Mouse (Mus musculus) MEL (cell line): ENCODE measurements around the gene Gas7. TPM values are rescaled to one million over a fixed set of nuclear protein-coding genes. Genes with fewer than 3 reads are reported as not detected.

Experiments
- DNase-seq: peaks from one replicate; pipeline ENCODE4 v3.0.0; 2011; ENCODE audit warnings: low read depth, low spot score
- H3K27ac ChIP-seq: 2 replicates; pipeline ENCODE4 v1.5.1; 2012; ENCODE audit warnings: low read depth, mild to moderate bottlenecking, control low read depth, low read length, moderate library complexity; ENCODE audit not compliant: control insufficient read depth
- H3K27me3 ChIP-seq, 2 experiments: fragments of 150-350 bp in 1 of 2; sonication (generic) in 1 of 2; 2 replicates each; pipeline ENCODE4 v1.6.1; 2012; ENCODE audit warnings: low read length in 2 of 2, mild to moderate bottlenecking in 2 of 2, improper control_type of control experiment in 1 of 2, moderate library complexity in 1 of 2; ENCODE audit not compliant: insufficient read depth in 2 of 2, control insufficient read depth in 1 of 2
- H3K36me3 ChIP-seq, 2 experiments: 2 replicates each; pipeline ENCODE4 v1.6.1; 2012 to 2014; ENCODE audit warnings: low read length in 2 of 2, improper control_type of control experiment in 1 of 2, inconsistent platforms in 1 of 2, mild to moderate bottlenecking in 1 of 2; ENCODE audit not compliant: insufficient read depth in 2 of 2, control insufficient read depth in 1 of 2
- H3K4me1 ChIP-seq, 2 experiments: fragments of 150-350 bp in 1 of 2; sonication (generic) in 1 of 2; 2 replicates each; pipeline ENCODE4 v1.6.1; 2012; ENCODE audit warnings: low read length in 2 of 2, improper control_type of control experiment in 1 of 2, mild to moderate bottlenecking in 1 of 2; ENCODE audit not compliant: insufficient read depth in 2 of 2, control insufficient read depth in 1 of 2
- H3K4me3 ChIP-seq, 2 experiments: fragments of 150-350 bp in 1 of 2; sonication (generic) in 1 of 2; 2 replicates each; pipeline ENCODE4 v1.5.1; 2012; ENCODE audit warnings: low read depth in 2 of 2, low read length in 2 of 2, mild to moderate bottlenecking in 2 of 2, moderate library complexity in 2 of 2, control low read depth in 1 of 2, improper control_type of control experiment in 1 of 2; ENCODE audit not compliant: control insufficient read depth in 1 of 2, insufficient read depth in 1 of 2
- H3K79me2 ChIP-seq: 2 replicates; pipeline ENCODE4 v1.6.1; 2012; ENCODE audit warnings: mild to moderate bottlenecking, low read length, moderate library complexity; ENCODE audit not compliant: control insufficient read depth, poor library complexity, insufficient read depth
- H3K9ac ChIP-seq: 2 replicates; pipeline ENCODE4 v1.6.1; 2012; ENCODE audit warnings: low read depth, mild to moderate bottlenecking, control low read depth, low read length, moderate library complexity; ENCODE audit not compliant: control insufficient read depth, poor library complexity, severe bottlenecking
- H3K9me3 ChIP-seq: fragments of 150-350 bp; sonication (generic); replicated peaks from 2 replicates; pipeline ENCODE4 v1.6.1; 2012; ENCODE audit warnings: mild to moderate bottlenecking, low read length, improper control_type of control experiment, moderate library complexity; ENCODE audit not compliant: insufficient read depth
- BHLHE40 ChIP-seq: IDR thresholded peaks from 2 replicates; pipeline ENCODE4 v1.6.1; 2012; ENCODE audit warnings: low read depth, mild to moderate bottlenecking, inconsistent platforms, low read length, improper control_type of control experiment, borderline replicate concordance
- CHD1 ChIP-seq: IDR thresholded peaks from 2 replicates; pipeline ENCODE4 v1.6.1; 2012; ENCODE audit warnings: low read depth, mild to moderate bottlenecking, inconsistent platforms, low read length, improper control_type of control experiment
- CTCF ChIP-seq, 3 experiments: IDR thresholded peaks in 2 of 3; conservative IDR thresholded peaks in 1 of 3; 2 replicates each; pipeline ENCODE4 v1.5.1; 2011 to 2012; ENCODE audit warnings: low read length in 3 of 3, low read depth in 2 of 3, mild to moderate bottlenecking in 2 of 3, improper control_type of control experiment in 1 of 3, inconsistent platforms in 1 of 3, mixed read lengths in 1 of 3, moderate library complexity in 1 of 3; ENCODE audit not compliant: control insufficient read depth in 1 of 3, insufficient read depth in 1 of 3, poor library complexity in 1 of 3, severe bottlenecking in 1 of 3
- E2F4 ChIP-seq: IDR thresholded peaks from 2 replicates; pipeline ENCODE4 v1.6.1; 2011; ENCODE audit warnings: low read depth, low read length, improper control_type of control experiment, borderline replicate concordance
- ETS1 ChIP-seq: IDR thresholded peaks from 2 replicates; pipeline ENCODE4 v1.6.1; 2012; ENCODE audit warnings: low read depth, mild to moderate bottlenecking, inconsistent platforms, low read length, improper control_type of control experiment, moderate library complexity
- GABPA ChIP-seq: IDR thresholded peaks from 2 replicates; pipeline ENCODE4 v1.6.1; 2012; ENCODE audit warnings: low read depth, mild to moderate bottlenecking, inconsistent platforms, low read length, improper control_type of control experiment, moderate library complexity
- GATA1 ChIP-seq: IDR thresholded peaks from 2 replicates; pipeline ENCODE4 v1.6.1; 2011; ENCODE audit warnings: low read depth, low read length, improper control_type of control experiment
- HCFC1 ChIP-seq: IDR thresholded peaks from 2 replicates; pipeline ENCODE4 v1.6.1; 2012; ENCODE audit warnings: low read depth, mild to moderate bottlenecking, inconsistent platforms, low read length, improper control_type of control experiment, moderate library complexity
- MAFK ChIP-seq: IDR thresholded peaks from 2 replicates; pipeline ENCODE4 v1.6.1; 2011; ENCODE audit warnings: low read depth, mild to moderate bottlenecking, low read length, improper control_type of control experiment, borderline replicate concordance
- MAX ChIP-seq: IDR thresholded peaks from 2 replicates; pipeline ENCODE4 v1.6.1; 2011; ENCODE audit warnings: low read length, improper control_type of control experiment
- MXI1 ChIP-seq: IDR thresholded peaks from 2 replicates; pipeline ENCODE4 v1.6.1; 2011; ENCODE audit warnings: mild to moderate bottlenecking, low read depth, low read length, improper control_type of control experiment
- MYB ChIP-seq: IDR thresholded peaks from 2 replicates; pipeline ENCODE4 v1.6.1; 2011; ENCODE audit warnings: mild to moderate bottlenecking, low read depth, low read length, improper control_type of control experiment
- NRF1 ChIP-seq: IDR thresholded peaks from 2 replicates; pipeline ENCODE4 v1.6.1; 2014; ENCODE audit warnings: low read depth, mild to moderate bottlenecking, inconsistent platforms, low read length, improper control_type of control experiment, moderate library complexity; ENCODE audit not compliant: poor library complexity, insufficient read depth, severe bottlenecking
- POLR2AphosphoS2 ChIP-seq: IDR thresholded peaks from 2 replicates; pipeline ENCODE4 v1.6.1; 2011; ENCODE audit warnings: low read length, improper control_type of control experiment
- RCOR1 ChIP-seq: IDR thresholded peaks from 2 replicates; pipeline ENCODE4 v1.6.1; 2012; ENCODE audit warnings: low read depth, mild to moderate bottlenecking, inconsistent platforms, low read length, improper control_type of control experiment
- SIN3A ChIP-seq: IDR thresholded peaks from 2 replicates; pipeline ENCODE4 v1.6.1; 2012; ENCODE audit warnings: low read length, improper control_type of control experiment, inconsistent platforms
- TBP ChIP-seq: IDR thresholded peaks from 2 replicates; pipeline ENCODE4 v1.8.0; 2011; ENCODE audit warnings: low read depth, low read length, improper control_type of control experiment
- UBTF ChIP-seq: IDR thresholded peaks from 2 replicates; pipeline ENCODE4 v1.6.1; 2012; ENCODE audit warnings: low read depth, mild to moderate bottlenecking, inconsistent platforms, low read length, improper control_type of control experiment, moderate library complexity, borderline replicate concordance; ENCODE audit not compliant: insufficient read depth
- USF1 ChIP-seq: IDR thresholded peaks from 2 replicates; pipeline ENCODE4 v1.6.1; 2014; ENCODE audit warnings: low read depth, mild to moderate bottlenecking, inconsistent platforms, low read length, improper control_type of control experiment, moderate library complexity
- USF2 ChIP-seq, 2 experiments: IDR thresholded peaks; 2 replicates each; pipeline ENCODE4 v1.6.1; 2011 to 2012; ENCODE audit warnings: improper control_type of control experiment in 2 of 2, low read length in 2 of 2, borderline replicate concordance in 1 of 2, inconsistent platforms in 1 of 2, low read depth in 1 of 2, mild to moderate bottlenecking in 1 of 2; ENCODE audit not compliant: insufficient read depth in 1 of 2
- ZC3H11A ChIP-seq: IDR thresholded peaks from 2 replicates; pipeline ENCODE4 v1.6.1; 2012; ENCODE audit warnings: low read depth, mild to moderate bottlenecking, inconsistent platforms, low read length, improper control_type of control experiment
- polyA plus RNA-seq, 2 experiments: library from polyadenylated mRNA; stranded (reverse) in 1 of 2; unstranded in 1 of 2; fragments of >175 nt in 1 of 2; fragments of >200 nt in 1 of 2; gene quantifications; 2 replicates each; pipeline versions ENCODE4 v1.2.1 to v1.2.4; 2012; ENCODE audit warnings: low replicate concordance in 2 of 2, low read depth in 1 of 2; ENCODE audit not compliant: insufficient read length in 2 of 2, insufficient read depth in 1 of 2, missing spikeins in 1 of 2
- total RNA-seq: library from RNA; depleted of rRNA; stranded (reverse); fragments of 300-350 nt; gene quantifications from 2 replicates; pipeline ENCODE4 v1.2.3, GENCODE M21; 2012

Gas7 gene
- total and polyA plus RNA-seq, 3 experiments, result 0.04 TPM; not detected in 2

DNA sequence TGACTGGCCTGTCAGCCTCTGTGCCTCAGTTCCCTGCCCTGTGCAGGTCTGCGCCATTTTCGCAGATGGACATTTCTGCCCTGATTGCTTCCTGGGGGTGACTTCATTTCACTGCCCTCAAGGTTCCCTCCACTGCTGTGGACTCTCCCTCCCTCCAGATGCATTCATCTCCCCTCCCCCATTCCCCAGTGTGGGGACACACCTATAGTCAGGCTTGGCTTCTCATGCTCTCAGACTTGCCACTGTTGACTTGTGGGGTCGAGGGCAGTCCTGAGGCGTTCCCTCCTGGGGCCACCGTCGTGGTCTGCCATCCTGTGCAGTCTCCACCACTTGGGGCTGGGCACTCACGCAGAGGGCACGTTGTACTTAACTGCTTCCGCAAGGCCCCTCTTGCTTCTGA, 201.6 kb downstream of the Gas7 start:
- H3K36me3 ChIP-seq, result no peaks in the 10 kb centered on the region
- no peak overlapping the region for H3K27ac ChIP-seq
- H3K9me3 ChIP-seq, result no peaks in the 10 kb centered on the region
- no peak overlapping the region for H3K4me3 ChIP-seq
- TF ChIP-seq CHD1, result no peak
- TF ChIP-seq USF2 (IDR thresholded peaks at IDR 0.05; ENCODE audit: borderline replicate concordance in 1 of 2, insufficient read depth in 1 of 2, low read depth in 1 of 2, low read length in 2 of 2), result no peak
- TF ChIP-seq BHLHE40, result no peak
- no peak for TF ChIP-seq HCFC1
- no peak for TF ChIP-seq SIN3A
- no peak for TF ChIP-seq ETS1
- TF ChIP-seq MXI1, result no peak
- TF ChIP-seq UBTF, result no peak
- TF ChIP-seq POLR2AphosphoS2, result no peak
- no peak for TF ChIP-seq GATA1
- no peak for TF ChIP-seq RCOR1
- no peak for TF ChIP-seq USF1
- TF ChIP-seq MAFK, result no peak
- TF ChIP-seq MAX, result no peak
- no peak for TF ChIP-seq GABPA
- TF ChIP-seq ZC3H11A, result no peak
- TF ChIP-seq MYB, result no peak
- no peak for TF ChIP-seq NRF1
- TF ChIP-seq TBP, result no peak
- H3K79me2 ChIP-seq, result no peaks in the 10 kb centered on the region
- DNase-seq, result no peak
- H3K4me1 ChIP-seq, result no peaks in the 10 kb centered on the region
- no peaks in the 10 kb centered on the region for H3K27me3 ChIP-seq
- no peak overlapping the region for H3K9ac ChIP-seq

DNA sequence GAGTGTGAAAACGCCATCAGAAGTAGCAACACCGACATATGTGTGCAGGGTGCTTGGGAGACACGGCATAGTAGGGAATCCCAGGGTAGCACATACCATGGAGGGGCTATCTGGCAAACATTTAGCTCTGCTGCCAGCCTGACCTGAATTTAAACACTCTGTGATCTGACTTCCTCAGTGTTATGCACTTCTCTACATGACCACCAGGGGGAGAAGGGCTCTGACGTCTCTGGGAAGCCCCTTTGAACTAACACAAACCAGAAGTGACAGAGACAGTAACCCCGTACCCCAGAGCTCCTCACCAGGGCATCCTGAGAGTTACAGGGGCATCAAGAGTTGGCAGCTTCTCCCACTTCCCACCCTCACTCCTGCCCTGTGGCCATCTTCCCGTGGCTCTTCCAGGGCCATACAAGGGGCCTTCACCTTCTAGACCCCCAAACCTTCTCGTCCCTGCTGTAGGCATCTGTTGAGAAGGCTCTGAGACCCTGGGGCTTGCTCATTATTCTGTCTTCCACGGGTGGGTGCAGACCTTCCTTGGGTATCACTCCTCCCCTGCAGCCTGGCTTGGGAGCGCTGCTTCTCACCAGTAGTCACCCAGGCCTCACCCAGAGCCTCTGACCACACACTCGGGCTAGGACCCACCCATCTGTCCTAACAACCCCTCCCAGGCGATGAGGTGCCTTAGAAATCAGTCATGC, 202.6 kb downstream of the Gas7 start:
- DNase-seq, result peak; percentile 22
- H3K9me3 ChIP-seq, result no peaks in the 10 kb centered on the region

More for the DNA sequence above, 202.6 kb downstream of the Gas7 start:
- no peaks in the 10 kb centered on the region for H3K79me2 ChIP-seq
- H3K9ac ChIP-seq, result no peak overlapping the region
- no peak overlapping the region for H3K27ac ChIP-seq
- H3K27me3 ChIP-seq, result no peaks in the 10 kb centered on the region
- TF ChIP-seq CTCF (IDR thresholded peaks at IDR 0.05 in 2 of 3, conservative IDR thresholded peaks at IDR 0.05 in 1 of 3; ENCODE audit: control insufficient read depth in 1 of 3, insufficient read depth in 1 of 3, low read depth in 2 of 3, low read length in 3 of 3, poor library complexity in 1 of 3, severe bottlenecking in 1 of 3), result peak; percentile 18 to 44 (median 34); a peak in 4 of 6 replicates
- TF ChIP-seq E2F4, result no peak
- no peaks in the 10 kb centered on the region for H3K4me1 ChIP-seq
- H3K4me3 ChIP-seq, result no peak overlapping the region
- H3K36me3 ChIP-seq, result no peaks in the 10 kb centered on the region
